Mouse (Mus musculus) ES-CJ7 (cell line): ENCODE data around the gene Fermt3.
A peak's percentile ranks its signal among the peaks of the same experiment; 100 is the strongest.

Experiments
- DNase-seq: peaks from one replicate; pipeline ENCODE4 v3.0.0; 2011; ENCODE audit warnings: low read depth, low spot score

Fermt3 gene

DNA sequence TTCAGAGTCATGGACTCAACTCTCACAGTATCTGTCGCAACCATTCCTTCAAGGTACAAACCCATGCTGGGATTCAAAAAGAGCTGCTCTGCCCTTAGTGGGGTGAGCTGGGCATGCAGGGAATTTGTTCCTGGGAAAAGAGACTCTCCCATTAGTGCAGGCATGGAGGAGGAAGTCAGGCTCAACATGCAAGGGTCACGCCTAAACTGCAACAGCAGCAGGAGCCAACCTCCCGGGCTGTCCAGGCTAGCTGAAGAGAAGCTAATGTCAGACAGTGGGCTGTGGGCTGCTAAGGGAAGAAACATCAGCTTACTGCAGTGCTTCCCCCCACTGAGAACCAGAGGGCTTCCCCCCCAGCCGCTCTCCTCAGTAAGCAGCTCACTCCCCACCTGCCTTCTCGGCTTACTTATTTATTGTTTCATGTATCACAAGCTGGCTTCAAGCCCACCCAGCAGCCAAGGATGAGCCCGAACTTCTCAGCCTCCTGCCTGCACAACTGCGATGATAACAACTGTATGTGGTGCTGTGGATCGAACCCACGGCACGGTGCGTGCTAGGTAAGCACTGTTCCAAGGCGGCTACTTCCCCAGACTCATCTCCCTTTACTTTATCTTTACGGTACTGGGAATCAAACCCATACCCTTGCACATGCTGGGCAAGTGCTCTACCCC is 46.9 kb downstream of the Fermt3 start:
- no peak for DNase-seq

DNA sequence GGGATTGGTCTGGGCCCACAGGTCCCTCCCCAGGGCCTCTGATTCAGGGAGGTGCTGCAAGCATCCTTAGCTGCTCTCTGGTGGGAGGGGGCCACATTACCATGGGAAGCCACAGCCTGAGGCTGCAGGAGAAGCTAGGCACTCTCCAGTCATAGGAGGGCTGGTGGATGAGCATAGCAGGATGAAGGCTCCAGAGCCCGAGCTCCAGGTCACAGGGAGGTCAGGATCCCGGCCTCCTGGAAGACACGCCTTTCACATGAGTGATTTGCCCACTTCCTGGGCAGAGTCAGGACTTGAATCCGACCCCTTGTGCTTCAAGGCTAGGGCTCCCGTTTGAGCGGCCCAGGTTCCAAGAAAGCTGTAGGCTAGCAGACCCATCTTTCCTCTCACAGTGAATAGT is 47.6 kb downstream of the Fermt3 start:
- DNase-seq, result peak; percentile 76

DNA sequence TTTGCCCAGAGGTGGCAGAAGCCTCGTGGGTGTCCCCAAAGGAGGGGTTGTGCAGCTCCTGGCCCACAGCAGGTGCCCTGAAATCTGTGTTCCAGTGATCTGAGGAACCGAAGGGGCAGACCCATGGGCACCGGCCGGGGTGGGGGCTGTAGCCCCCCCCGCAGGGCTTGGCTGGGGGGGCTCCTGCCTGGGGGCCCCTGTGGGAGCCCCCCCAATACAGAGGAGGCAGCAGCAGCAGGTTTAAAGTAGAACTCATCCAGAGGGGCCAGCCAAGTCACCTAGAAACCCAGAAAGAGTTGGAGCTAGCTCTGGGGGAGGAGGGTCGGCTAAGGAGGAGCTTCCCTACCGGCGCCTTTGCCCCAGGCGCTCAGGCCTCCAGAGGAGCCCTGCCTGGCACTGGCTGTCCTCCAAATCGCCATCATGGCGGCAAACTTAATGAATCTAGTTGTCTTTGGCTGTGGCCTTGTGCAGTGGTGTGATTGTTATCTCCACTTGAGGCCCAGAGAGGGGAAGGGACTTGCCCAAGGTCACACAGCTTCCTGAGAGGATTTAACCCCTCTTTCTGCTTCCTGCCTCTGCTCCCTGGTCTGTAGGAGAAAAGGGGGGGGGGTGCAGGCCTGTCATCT is 48.7 kb downstream of the Fermt3 start:
- peak; percentile 52 for DNase-seq

DNA sequence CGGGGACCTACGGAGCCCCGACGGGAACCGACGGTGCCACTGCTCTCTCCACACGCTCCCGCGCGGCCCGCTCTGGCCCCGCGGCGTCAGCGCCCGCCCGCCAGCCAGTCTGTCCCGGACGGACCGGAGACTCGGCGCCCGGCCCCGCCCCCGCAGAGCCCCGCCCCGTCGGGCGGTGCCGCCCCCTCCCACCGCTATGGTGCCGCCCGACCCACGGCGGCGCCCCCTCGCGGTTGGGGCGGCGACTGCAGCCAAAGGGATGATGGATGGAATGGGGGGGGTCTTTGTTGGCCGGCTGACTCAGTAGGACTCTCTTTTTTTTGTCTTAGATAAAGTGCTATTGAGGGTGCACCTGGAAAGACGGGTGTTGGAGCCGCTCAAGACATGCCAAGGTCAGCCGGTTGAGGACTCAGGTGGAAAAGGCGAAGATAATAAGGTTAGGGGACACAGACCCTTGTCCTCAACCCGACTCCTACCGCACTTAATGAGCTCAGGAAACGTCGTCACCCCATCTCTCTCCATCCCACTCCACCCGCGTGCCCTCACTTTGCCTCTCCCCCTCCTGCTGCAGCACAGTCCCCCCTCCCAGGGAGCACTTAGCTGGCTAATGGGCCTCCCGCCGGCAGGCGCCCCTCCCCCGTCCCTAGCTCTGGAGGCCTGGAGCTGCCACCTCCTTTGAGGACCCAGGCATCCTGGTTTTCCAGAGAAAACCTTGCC is 49.4 kb downstream of the Fermt3 start:
- peak; percentile 82 for DNase-seq

DNA sequence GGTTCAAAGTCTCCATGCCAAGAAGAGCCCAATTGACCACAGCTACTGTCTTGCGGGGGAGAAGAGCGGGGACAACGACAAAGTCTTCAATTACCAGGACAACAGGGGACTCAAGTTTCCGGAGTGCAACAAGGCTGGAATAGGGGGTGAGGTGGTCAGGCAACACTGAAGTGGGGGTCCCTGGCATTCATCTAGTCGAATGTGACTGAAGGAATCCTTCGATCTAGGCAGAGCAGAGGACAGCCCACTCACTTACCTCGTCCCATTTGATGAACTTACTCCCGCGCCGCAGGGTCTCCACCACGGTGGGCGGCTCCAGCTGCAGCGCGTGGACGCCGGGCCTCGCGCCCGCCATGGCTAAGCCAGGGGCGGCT is 50.0 kb downstream of the Fermt3 start:
- no peak for DNase-seq

DNA sequence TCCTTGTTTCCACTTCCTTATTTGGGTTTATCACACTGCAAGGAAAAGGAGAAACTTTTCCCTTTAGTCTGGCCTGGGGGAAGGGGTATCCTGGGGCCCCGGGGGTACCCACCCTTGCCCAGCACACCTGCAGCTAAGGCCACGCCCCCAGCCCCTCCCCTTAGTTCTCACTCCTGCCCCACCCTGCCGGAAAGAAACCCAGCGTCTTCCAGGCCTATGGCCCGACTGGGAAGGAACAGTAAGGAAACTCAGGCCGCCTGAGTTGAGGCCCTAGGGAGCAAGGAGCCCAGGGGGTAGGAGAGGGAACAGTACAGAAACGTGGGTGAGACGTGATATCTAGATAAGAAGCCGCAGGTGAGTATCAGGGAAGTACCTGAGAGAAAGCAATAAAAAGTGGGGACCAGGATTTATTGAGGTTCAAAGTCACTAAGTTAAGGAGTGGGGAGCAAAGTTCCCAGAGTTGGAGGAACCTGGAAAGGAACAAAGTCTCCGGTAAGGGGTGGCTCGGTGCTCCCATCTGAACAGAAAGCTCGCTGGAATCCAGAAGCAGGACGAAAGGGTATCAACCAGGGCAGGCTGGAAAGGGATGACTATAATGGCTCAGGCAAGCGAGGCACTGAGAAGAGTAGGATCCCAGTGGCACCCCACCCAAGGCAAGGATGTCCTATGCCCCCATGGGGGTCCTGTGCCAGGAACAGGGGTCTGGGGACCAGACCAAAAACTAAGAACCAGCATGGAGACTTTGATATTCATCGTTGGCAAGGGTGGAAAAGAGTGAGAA is 50.6 kb downstream of the Fermt3 start:
- peak; percentile 76 for DNase-seq

DNA sequence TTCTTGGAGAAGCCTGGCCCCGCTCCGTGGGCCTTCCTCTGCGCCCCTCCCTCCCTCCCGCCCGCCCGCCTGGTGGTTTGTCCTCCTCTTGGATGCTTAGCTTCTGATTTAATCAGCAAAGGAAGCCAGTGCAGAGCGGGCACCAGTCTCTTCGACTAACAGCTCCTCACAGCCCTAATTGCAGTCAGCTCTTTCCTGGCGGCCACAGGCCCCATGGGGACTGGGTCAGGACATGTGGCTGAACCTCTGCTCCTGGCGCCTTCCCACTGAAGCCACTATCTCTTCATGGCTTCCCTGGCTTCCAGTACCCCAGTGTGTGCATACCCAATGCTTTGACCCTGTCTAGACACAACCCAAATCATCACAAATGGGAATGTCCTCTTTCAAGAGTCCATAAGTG is 62.8 kb downstream of the Fermt3 start:
- DNase-seq, result no peak

DNA sequence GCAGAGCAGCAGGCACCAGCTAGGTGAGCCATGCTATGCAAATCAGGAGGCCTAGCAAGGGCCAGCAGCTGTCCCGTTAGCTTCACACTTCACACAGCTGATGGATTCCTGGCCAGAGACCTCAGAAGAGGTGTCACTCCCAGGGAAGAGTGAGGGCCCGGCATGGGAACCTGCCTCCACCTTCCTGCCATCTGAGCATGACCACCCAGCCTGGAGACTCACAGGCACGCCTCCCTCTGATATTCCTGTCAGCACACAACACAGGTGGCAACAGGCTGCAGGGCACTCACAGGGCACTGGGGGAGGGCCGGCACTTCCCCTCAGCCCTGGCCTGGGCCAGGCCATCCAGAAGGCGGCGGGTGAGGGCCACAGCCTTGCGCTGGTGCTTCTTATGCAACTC is 63.8 kb downstream of the Fermt3 start:
- no peak for DNase-seq

DNA sequence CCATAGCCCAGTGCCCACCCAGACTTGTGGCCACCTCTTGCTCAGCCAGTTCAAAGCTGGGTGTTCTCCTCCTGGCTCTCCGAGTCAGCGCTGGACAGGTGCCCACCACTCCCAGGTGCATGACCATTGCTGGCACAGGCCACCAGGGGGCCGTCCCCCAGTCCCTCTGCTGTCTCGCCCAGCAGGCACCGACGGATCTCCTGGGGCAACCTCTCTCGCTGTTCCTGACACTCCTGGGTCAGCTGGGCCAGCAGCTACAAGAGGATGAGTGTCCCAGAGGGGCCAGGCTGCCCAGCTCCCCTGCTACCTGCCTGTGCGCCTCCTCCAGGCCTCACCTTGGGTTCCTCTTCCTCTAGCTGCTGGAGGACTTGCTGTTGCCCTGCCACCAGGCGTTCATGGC is 65.2 kb downstream of the Fermt3 start:
- DNase-seq, result no peak

DNA sequence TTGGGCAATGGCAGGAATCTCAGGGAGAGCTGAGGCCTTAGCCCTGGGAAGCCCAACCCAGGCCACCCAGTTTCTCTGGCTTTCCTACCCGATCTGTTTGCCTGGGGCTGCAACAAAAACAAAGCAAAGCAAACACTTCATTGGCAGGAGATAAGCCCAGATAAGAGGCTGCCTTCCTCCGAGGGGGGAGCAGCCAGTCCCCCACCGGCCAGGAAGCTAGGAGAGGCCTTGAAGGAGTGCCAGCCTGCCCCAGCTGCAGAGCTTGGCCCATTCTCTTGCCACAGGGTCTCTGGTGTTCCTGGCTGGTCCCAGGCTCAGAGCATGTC is 66.6 kb downstream of the Fermt3 start:
- DNase-seq, result no peak

DNA sequence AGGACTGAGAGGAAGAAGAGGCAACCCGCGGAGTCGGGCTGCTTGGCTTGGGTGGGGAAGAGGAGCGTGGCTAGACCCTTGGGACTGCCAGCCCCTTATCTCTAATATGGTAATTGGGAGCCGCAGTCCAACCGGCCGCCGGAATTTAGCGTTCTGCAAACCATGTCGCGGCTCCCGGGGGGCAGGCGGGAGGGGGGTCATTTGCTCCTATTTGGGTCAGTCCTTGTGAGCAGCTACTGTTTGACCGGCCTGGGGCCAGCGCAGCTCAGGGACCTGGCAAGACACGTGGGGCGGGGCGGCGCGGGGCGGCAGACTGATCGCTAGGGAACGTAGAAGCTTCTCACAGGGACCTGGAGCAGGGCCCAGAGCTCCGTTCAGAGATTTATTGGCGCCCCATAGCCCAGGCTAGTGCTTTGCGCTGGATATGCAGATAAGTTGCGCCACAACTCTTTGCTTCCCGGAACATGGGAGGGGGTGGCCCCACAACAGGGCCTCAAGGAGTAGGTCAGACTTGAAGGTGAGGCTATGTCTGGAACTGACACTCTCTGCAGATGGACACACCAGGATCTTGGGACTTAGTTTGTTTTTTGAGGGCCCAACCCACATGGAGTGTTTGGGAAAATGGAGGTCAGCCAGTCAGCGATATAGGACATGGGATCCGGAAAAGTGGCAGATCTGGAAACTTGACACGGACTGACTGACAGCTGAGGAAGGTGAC is 67.1 kb downstream of the Fermt3 start:
- DNase-seq, result no peak

DNA sequence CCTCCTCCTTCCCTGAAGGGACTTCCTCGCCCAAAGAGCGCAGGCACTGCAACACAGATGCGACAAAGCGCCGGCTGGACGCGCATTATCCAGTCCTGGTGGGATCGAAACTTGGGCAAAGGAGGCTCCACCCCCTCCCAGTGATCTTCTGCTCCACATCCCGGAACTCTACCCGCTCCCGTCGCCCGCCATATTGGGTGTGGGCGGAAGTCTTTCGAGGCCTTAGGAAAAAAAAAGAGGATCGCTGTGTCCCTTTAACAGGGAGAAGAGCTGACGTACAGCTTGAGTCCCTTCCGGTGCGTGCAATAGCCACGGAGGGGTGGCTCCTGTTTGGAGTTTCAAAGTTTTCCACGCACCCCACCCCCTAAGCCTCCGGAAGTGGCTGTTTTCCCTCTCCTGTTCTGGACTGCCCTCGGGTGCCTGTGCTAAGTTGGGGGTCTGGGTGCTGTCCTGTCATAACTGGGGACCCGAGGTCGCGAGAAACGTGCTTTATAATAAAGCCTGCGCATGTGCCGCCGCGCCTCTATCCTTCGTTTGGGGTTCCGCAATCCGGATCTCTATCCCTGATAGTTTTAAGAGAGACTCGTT is 67.8 kb downstream of the Fermt3 start:
- peak; percentile 92 for DNase-seq

DNA sequence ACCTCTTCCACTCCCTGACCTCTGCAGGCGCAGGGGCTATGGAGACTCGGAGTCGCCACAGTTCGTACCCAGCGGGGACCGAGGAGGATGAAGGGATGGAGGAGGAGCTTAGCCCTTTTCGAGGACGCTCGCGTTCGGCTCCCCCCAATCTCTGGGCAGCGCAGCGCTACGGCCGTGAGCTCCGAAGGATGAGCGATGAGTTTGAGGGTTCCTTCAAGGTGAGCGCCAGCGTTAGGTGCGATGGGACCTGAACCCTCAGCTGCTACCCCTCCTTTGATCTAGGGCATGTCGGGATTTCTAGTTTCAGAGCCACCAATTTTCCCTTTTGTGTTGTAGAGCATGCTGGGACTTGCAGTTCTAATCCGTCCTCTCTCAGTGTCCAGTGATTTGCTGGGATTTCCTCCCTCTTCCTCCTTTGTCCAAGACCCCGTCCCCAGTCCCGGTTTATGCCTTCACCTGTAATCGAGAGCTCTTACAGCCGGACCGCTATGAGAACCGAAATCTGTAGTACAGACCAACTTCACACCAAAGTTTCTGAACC is 68.6 kb downstream of the Fermt3 start:
- DNase-seq, result peak; percentile 77

DNA sequence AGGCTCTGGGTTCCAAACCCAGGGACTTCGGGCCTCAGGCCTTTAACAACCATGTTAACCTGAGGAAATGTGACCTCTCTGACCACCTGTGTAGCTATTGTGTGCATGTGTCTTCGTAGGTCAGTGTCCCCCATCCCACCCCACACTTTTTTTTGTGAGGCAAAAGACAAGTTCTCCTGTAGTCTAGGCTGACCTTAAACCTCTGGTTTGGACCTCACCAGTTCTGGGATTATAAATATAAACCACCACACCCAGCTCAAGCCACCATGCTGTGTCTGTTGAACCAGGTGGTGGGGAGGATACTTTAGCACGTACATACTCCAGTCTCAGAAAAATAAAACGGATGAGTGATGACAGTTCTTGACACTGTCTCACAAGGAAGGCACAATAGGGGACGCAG is 69.3 kb downstream of the Fermt3 start:
- DNase-seq, result no peak

DNA sequence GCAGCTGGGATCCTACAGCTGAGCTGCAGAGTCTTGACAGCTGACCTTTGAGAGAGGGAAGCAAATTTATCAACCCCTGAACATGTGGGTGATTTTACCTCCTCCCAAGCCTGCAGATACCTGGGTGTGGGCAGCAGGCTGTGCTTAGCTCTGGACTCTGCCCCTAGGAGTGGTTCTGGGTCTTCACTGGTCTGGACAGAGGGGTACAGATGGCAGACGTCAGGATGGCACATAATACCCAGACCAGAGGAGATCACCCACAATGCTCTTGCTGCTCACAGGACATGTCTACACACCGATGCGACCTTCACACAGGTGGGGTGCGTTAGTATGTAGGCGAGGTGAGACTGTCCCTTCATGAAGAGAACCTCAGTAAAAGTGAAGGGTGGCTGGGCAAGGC is 69.7 kb downstream of the Fermt3 start:
- no peak for DNase-seq
